Mouse (Mus musculus) neural tube, embryonic 10.5 days (tissue): ENCODE data around the gene Tardbp.
A peak's percentile ranks its signal among the peaks of the same experiment; 100 is the strongest.

Experiments used
- DNase-seq: peaks from one replicate; pipeline ENCODE4 v3.0.0-alpha.2; 2017; ENCODE audit warnings: low spot score; ENCODE audit errors: extremely low spot score

Tardbp gene

DNA sequence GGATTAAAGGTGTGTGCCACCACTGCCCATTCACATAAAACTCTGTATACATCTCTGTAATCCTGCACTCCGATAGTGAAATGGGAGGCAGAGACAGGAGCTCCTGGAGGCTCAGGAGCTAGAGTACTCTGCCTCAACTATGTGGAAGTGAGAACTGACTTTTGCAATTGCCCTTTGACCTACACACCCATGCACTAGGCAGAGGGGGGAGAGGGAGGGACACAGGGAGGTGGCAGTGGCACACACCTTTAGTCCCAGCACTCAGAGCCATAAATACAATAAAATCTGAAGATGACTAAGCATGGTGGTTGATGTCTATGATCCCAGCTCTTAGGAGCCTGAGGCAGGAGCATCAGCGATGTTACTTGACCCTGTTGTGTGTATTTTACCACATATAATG lies 12.6 kb upstream of the Tardbp start:
- no peak for DNase-seq

- no peak for DNase-seq
These were observed 11.5 kb upstream of the Tardbp start for GRCm38 (mm10) chr4:148638302-148638701.

- DNase-seq, result no peak
These were observed 8.5 kb upstream of the Tardbp start for GRCm38 (mm10) chr4:148635309-148635708.

DNA sequence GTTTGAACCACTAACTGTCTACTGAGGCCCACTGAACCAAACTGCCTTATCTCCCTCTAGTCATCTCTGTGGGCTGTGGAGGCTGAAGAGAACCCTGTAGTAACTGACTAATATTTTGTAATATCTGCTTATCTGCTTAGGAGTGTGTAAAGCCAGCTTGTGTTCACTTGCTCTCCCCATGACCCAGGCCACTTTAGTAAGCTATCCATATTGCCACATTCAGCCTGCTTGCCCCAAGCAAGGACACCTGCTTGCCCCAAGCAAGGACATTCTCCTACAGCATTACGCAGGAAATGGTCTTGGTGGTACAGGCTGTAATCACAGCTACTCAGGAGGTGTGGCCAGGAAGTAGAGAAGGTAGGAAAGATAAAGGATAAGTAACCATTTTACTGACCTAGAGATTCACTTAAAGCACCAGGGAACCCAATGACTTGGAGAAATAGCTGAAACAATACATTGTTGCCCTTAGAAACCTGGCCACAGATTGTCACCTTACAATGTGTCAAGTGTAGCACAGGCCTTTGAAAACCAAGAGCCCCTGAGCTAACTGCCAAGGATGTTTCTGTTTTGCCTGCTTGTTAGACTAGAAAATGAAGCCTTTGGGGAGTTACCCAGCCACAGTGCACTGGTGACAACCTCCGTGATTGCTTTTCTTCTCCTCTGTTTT lies 6.7 kb upstream of the Tardbp start:
- no peak for DNase-seq

- no peak for DNase-seq
These were observed 5.3 kb upstream of the Tardbp start for GRCm38 (mm10) chr4:148632013-148632692.

- DNase-seq, result no peak
These were observed 427 bp upstream of the Tardbp start for GRCm38 (mm10) chr4:148627246-148627645.

DNA sequence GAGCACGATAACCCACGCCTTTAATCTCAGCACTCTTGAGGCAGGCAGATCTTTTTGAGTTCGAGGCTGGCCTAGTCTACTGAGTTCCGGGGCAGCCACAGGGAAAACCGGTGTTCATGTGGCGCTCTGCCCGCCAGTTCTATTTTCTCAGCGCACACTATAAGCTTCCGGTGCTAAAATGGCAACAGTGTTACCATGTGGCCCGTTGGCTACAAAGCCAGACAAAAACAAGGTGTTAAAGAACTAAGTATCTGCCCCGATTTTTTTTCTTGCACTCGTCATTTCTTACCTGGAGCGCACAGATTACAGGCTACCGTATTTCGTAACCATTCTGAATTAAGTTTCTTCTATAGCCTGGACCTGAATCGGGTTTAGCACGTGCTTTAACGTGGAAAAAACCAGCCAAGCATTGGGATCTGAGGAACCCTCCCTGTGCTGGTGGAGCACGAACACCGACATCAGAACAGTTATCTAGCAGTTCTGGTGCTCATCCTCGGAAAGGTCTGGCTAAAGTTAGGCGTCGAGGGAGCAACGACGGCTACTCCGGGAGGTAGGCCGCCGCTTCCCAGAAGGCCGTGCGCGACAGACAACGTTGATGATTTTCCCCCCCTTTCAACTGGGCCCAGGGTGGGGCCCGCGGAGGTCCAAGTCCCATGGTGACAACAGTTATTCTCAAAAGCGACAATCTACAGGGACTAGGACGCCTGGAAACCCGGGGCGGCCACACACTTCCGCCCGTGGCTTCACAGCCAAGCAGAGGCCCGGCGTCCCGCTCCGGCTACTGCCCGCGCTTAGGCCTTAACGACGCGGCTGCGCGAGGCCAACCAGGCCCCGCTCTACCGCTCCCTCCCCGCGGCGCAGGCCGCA lies 830 bp downstream of the Tardbp start:
- no peak for DNase-seq

DNA sequence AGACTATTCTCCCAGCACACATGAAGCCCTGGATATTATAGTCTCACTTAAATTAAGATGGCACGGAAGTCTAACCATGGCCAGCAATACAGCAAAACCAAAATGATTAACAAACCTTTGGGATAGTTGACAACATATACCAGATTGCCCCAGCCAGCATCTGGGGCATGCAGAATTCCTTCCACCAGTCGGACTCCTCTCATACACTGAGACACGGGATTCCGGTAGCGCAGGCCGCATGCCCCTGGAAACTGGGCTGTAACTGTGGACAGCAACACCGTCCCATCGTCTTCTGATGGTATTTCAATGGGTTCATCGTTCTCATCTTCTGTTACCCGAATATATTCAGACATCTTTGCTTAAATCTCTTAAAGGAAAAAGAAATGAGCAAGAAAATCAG lies 1.8 kb downstream of the Tardbp start:
- no peak for DNase-seq

DNA sequence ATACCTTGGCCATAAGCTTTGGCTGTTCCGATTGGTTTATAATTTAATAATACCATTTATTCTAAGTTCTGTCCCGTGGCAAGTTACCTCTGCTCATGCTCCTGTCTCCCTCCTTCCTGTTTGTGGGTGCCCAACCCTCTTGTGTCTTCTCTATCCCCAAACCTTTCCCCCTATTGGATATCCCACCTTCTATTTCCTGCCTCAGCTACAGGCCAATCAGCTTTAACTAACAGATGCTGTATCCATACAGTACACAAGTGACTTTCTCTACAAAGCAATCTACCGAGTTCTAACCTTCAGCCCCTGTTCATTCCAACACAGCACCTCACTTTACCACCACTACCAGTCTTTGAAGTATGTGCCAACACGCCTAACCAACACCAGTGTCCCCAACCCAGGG lies 3.2 kb downstream of the Tardbp start:
- DNase-seq, result no peak

DNA sequence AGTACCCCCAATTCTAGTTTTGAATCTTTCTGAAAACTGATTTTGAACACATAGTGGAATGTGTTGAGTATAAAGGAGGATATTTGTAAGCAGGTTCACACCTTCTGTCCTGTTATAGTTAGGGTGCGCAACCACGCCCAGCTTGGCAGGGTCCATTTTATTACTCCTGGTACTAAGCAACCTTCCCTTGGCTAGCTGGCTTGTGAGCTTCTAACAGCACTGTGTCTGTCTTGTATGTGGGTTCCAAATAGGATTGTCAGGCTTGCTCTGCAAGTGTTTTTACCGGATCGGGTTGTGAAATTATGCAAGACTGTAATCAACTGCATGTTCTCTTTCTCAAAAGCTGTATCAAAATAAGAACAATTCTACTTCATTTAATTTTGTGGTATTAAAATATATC lies 4.3 kb downstream of the Tardbp start:
- DNase-seq, result no peak

DNA sequence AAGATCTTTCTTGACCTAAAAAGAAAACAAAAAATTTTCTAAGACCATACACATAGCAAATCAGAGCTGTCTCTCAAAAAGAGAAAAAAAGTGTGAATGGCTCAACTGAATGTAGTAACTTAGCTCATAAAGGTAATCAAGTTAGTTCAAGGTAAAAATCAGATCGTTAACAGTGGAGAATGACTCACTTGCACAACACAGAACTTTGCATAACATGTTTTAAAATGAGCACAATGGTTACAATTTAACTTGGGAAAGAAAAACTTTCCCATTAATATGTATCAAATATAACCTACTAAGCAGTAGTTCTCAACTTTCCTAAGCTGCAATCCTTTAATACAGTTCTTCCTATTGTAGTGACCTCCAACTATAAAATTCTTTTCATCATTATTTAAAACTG lies 6.1 kb downstream of the Tardbp start:
- DNase-seq, result no peak

GRCm38 (mm10) chr4:148619805-148620204 lies 7.0 kb downstream of the Tardbp start:
- no peak for DNase-seq

DNA sequence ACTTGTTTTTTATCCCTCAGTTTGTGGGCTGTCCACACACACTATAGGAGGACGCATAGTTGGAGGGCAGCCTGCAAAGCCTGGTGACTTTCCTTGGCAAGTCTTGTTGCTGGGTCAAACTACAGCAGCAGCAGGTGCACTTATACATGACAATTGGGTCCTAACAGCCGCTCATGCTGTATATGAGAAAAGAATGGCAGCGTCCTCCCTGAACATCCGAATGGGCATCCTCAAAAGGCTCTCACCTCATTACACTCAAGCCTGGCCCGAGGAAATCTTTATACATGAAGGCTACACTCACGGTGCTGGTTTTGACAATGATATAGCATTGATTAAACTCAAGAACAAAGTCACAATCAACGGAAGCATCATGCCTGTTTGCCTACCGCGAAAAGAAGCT lies 13.1 kb downstream of the Tardbp start:
- no peak for DNase-seq

DNA sequence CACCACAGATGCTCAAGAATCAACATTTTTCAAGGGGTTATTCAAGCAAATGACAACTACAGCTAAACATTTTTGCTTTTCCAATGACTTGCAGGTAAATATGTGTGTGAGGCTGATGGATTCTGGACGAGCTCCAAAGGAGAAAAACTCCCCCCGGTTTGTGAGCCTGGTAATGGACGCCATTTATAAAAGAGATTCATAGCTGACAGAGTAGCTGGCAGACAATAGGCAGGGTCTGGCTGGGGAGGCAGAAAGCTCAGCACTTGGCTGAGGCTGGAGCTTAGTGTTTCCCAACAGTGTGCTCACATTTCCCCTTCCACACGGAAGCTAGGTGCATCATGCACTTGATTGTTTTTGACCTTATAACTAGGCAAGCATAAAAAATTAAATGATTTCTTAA lies 14.3 kb downstream of the Tardbp start:
- DNase-seq, result no peak

DNA sequence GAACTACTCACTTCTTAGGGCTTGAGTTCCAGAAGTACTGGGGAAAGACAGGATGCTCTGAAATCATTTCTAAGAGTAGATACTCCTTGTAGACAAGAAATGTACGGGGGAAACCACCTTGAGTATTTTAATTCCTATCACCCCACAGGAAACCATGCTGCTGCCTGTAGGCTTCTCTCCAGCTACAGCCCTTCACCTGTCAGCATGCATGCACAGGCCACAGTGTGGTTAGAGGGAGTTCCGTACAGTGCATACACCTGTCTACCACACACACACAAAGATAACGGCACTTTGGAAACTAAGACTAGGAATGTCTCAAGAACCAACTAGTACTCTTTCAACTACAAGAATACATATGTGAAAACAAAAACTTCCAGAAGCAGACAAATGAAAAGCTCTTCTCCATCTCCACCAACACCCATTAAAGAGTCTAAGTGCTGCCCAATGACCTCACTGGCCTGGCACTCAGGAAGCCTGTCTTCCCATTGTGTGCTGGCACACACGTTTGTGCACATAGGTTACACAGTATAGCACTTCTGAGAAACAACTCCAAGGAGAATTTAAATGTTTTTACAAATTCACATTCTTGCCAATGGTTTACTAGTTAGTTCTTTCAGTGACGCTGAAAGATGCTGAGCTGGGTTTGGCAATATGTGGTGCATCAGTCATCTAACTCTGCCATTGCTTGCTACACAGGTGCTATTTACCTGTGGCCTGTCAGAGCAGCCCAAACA lies 16.0 kb downstream of the Tardbp start:
- no peak for DNase-seq

- DNase-seq, result no peak
These were observed 17.0 kb downstream of the Tardbp start for GRCm38 (mm10) chr4:148609805-148610204.

DNA sequence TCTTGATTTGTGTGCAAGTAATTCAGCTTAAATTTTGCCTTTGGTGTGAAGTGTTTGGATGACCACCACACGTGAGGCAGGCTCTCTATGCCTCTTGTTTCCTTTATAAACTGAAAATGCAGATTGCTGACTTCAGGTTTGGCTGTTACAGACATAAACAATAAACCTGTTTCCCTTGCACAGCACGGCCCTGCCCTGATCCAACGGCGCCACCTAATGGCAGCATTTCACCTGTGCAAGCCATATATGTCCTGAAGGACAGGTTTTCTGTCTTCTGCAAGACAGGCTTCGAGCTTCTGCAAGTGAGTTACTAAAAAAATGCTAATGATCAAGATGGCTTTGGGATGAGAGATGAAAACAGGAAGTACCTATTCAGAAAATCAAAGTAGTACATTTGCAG lies 19.1 kb downstream of the Tardbp start:
- DNase-seq, result peak; percentile 48

- DNase-seq, result peak; percentile 64
These were observed 22.2 kb downstream of the Tardbp start for GRCm38 (mm10) chr4:148604541-148605165.

DNA sequence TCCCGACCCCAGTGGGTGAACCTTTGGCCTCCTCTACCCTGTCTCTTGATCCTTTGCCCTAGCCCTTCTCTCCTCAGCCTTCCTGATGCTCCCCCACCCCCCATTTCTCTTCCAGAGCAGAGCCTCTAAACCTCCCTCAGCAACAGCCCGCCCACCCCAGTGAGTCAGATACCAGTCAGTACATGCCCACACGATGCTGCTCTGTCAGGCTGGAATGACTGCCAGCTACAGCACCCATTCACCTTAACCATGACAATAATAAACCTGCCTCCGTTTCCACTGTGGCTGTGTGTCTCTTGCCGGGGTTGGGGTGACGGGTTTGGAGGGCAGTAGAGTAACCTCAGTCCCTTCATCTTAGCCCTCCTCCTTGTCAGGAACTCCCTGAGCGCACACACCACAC lies 22.7 kb downstream of the Tardbp start:
- DNase-seq, result no peak

DNA sequence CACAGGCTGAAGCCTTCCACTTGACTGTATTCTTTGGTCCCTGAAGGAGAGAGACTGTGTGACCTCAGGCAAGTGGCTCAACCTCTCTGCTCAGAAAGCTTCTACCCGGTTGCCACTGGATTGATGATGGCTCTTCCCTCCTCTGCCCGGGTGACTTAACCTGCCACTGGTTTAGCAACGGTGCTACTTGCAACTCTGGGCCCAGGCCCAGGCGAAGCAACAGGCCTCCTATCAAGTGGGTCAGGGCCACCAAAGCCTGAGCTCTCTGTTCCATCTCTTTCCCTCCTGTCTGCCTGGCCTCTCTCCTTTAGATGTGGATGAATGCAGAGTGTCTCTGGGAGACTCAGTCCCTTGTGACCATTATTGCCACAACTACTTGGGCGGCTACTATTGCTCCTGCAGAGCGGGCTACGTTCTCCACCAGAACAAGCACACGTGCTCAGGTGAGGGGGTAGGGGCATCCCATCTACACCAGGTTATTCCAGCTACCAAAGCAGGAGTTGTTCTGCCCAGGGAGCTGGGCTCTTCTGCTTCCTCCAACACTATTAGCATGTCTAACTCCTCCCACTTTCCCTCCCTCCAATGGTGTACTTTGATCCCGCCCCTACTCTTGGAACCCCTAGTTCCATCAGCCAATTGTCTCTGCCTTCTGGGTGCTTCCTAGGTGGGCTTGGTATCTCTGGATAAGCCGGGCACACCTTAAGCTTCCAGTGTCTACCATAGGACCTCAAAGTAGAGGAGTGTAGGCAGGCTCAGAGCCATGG lies 23.3 kb downstream of the Tardbp start:
- DNase-seq, result no peak
